Mouse (Mus musculus): Measurements from ENCODE around the gene Cox7a2l. TPM values are rescaled to one million over a fixed set of nuclear protein-coding genes. Genes with fewer than 3 reads are reported as not detected.

Cox7a2l gene
- 151 TPM for polyA plus RNA-seq (2014; fragmentation: Illumina TruSeq; extraction: RNeasy Lipid Tissue Mini Kit (QIAGEN cat#74804); ENCODE audit: low read depth, low replicate concordance)

DNA sequence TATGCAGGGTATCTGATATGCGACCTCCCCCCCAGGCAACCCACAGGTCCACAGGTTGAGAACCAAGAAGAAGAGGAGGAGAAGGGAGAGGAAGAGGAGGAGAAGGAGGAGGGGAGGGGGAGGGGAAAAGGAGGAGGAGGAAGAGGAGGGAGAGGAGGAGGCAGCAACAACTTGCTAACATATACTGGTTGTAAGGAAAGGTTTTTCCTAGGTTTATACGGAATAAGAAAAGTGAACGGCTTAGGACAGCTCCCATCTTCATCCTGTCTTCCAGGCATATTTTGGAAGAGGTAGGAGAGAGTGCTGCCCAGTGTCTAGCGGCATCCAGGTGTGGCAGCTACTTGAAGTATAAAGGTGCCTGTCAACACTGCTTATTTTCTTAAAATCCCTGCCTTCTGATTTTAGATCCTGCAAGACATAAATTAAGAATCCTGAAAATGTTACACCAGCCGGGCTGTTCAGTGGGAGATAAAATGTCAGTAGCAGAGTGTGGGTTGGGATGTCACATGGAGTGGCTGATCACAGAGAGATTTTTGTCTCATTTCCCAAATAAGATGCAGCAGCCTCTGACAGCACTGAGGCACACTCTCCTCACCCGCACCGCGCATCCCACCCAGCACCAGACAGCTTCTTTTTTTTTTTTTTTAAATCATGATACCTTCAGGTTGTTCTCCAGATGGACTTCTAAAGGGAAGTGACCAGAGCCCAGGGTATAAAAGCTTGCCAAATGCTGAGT is at the start of gene Cox7a2l:
Gene Cox7a2l (minus strand): TSS at position 51 of the 736 bp plus-strand sequence.

Other genes starting within 250 kb of the Cox7a2l start
- 7.7 TPM for gene Eml4, start 166.4 kb downstream of the Cox7a2l start, polyA plus RNA-seq (2014; fragmentation: Illumina TruSeq; extraction: RNeasy Lipid Tissue Mini Kit (QIAGEN cat#74804); ENCODE audit: low read depth, low replicate concordance)
- gene Kcng3, start 114.6 kb upstream of the Cox7a2l start, polyA plus RNA-seq (2014; fragmentation: Illumina TruSeq; extraction: RNeasy Lipid Tissue Mini Kit (QIAGEN cat#74804); ENCODE audit: low read depth, low replicate concordance) = not detected
- 5.5 TPM for gene Mta3, start 188.8 kb upstream of the Cox7a2l start, polyA plus RNA-seq (2014; fragmentation: Illumina TruSeq; extraction: RNeasy Lipid Tissue Mini Kit (QIAGEN cat#74804); ENCODE audit: low read depth, low replicate concordance)

Measured in liver, adult 10 weeks (tissue).